Mouse (Mus musculus): ENCODE results near the gene Akip1. TPM values are rescaled to one million over a fixed set of nuclear protein-coding genes. Genes with fewer than 3 reads are reported as not detected.

Gene Akip1
- 26.8 and 27.5 TPM in 2 replicates for polyA plus RNA-seq (2016; fragmentation: Nextera tagmentation; extraction: Ambion mirVana)

GRCm38 (mm10) chr7:109703190-109704015 is at the start of gene Akip1, which contains the start of gene St5:
TSS of gene Akip1 (plus strand) at chr7:109703690.
TSS of gene St5 (minus strand) at chr7:109703605.
- WGBS, result under 1% methylated on average over 61 of the region's 61 CpGs
- Histone ChIP-seq H3K9me3 (replicated peaks) (no peaks in the 10 kb centered on the region), H3K27me3 (ENCODE audit: low read depth, poor library complexity, severe bottlenecking) (0 out of 2 replicates have a peak, but pooled peaks cover 6% of the 10 kb centered on the region), H3K36me3 (peaks cover 11% of the 10 kb centered on the region), H3K4me3 (peak within 1 kb of the TSS; percentile 76), H3K4me1 (peaks cover 14% of the 10 kb centered on the region; the same call in 1 of the 2 replicates), H3K27ac (peak within 1 kb of the TSS; percentile 93)
- DNase-seq (ENCODE audit: low spot score), result peak; percentile 99

- no peaks in the 10 kb centered on the region for H3K9me3 ChIP-seq (replicated peaks)
- no peak for DNase-seq (ENCODE audit: low spot score)
- no peak overlapping the region for H3K4me3 ChIP-seq
- 87% methylated on average over 5 of the region's 5 CpGs for WGBS
- H3K4me1 ChIP-seq, result peaks cover 8% of the 10 kb centered on the region
- H3K36me3 ChIP-seq, result peaks cover 7% of the 10 kb centered on the region
- no peaks in the 10 kb centered on the region for H3K27me3 ChIP-seq (ENCODE audit: low read depth, poor library complexity, severe bottlenecking)
- no peak overlapping the region for H3K27ac ChIP-seq
Observed at GRCm38 (mm10) chr7:109654871-109655270, 48.6 kb upstream of the Akip1 start.

- Histone ChIP-seq H3K36me3 (peaks cover 7% of the 10 kb centered on the region), H3K27me3 (ENCODE audit: low read depth, poor library complexity, severe bottlenecking) (no peaks in the 10 kb centered on the region)
- 67% methylated on average over 6 of the region's 6 CpGs for WGBS
Observed at GRCm38 (mm10) chr7:109657884-109658283, 45.6 kb upstream of the Akip1 start.

GRCm38 (mm10) chr7:109659278-109659677 is 44.2 kb upstream of the Akip1 start:
- Histone ChIP-seq H3K27me3 (ENCODE audit: low read depth, poor library complexity, severe bottlenecking) (no peaks in the 10 kb centered on the region), H3K4me1 (peaks cover 8% of the 10 kb centered on the region), H3K4me3 (no peak overlapping the region), H3K9me3 (replicated peaks) (no peaks in the 10 kb centered on the region), H3K27ac (no peak overlapping the region), H3K36me3 (peaks cover 7% of the 10 kb centered on the region)
- 93% methylated on average over 2 of the region's 2 CpGs for WGBS
- DNase-seq (ENCODE audit: low spot score), result no peak

More at GRCm38 (mm10) chr7:109657884-109658283, 45.6 kb upstream of the Akip1 start:
- Histone ChIP-seq H3K9me3 (replicated peaks) (no peaks in the 10 kb centered on the region), H3K27ac (no peak overlapping the region), H3K4me1 (peaks cover 8% of the 10 kb centered on the region), H3K4me3 (no peak overlapping the region)
- no peak for DNase-seq (ENCODE audit: low spot score)

GRCm38 (mm10) chr7:109662626-109663025 is 40.9 kb upstream of the Akip1 start:
- H3K9me3 ChIP-seq (replicated peaks), result no peaks in the 10 kb centered on the region
- H3K27me3 ChIP-seq (ENCODE audit: low read depth, poor library complexity, severe bottlenecking), result no peaks in the 10 kb centered on the region
- no peak overlapping the region for H3K27ac ChIP-seq
- 93% methylated on average over 4 of the region's 4 CpGs for WGBS
- DNase-seq (ENCODE audit: low spot score), result no peak
- H3K4me3 ChIP-seq, result no peak overlapping the region
- no peaks in the 10 kb centered on the region for H3K36me3 ChIP-seq
- peaks cover 8% of the 10 kb centered on the region for H3K4me1 ChIP-seq

- Histone ChIP-seq H3K9me3 (replicated peaks) (no peaks in the 10 kb centered on the region), H3K27ac (no peak overlapping the region), H3K27me3 (ENCODE audit: low read depth, poor library complexity, severe bottlenecking) (no peaks in the 10 kb centered on the region), H3K36me3 (peaks cover 4% of the 10 kb centered on the region; the same call in 1 of the 2 replicates), H3K4me3 (no peak overlapping the region), H3K4me1 (peaks cover 25% of the 10 kb centered on the region)
- 90% methylated on average over 5 of the region's 5 CpGs for WGBS
- DNase-seq (ENCODE audit: low spot score), result no peak
Observed at GRCm38 (mm10) chr7:109666664-109667063, 36.8 kb upstream of the Akip1 start.

GRCm38 (mm10) chr7:109669426-109670170 is 33.9 kb upstream of the Akip1 start:
- Histone ChIP-seq H3K4me1 (peaks cover 40% of the 10 kb centered on the region), H3K4me3 (peak overlapping the region; percentile 73), H3K27me3 (ENCODE audit: low read depth, poor library complexity, severe bottlenecking) (no peaks in the 10 kb centered on the region), H3K36me3 (peaks cover 4% of the 10 kb centered on the region; the same call in 1 of the 2 replicates), H3K9me3 (replicated peaks) (no peaks in the 10 kb centered on the region), H3K27ac (no peak overlapping the region; the same call in 1 of the 2 replicates)
- whole genome bisulfite sequencing, result 85% methylated on average over 5 of the region's 5 CpGs
- no peak for DNase-seq (ENCODE audit: low spot score)

- WGBS, result under 1% methylated on average over 44 of the region's 44 CpGs
- Histone ChIP-seq H3K9me3 (replicated peaks) (no peaks in the 10 kb centered on the region), H3K27me3 (ENCODE audit: low read depth, poor library complexity, severe bottlenecking) (no peaks in the 10 kb centered on the region), H3K4me1 (peaks cover 40% of the 10 kb centered on the region), H3K4me3 (peak overlapping the region; percentile 73), H3K27ac (peak overlapping the region; percentile 97), H3K36me3 (peaks cover 4% of the 10 kb centered on the region; the same call in 1 of the 2 replicates)
- DNase-seq (ENCODE audit: low spot score), result peak; percentile 88
Observed at GRCm38 (mm10) chr7:109671581-109672471, 31.7 kb upstream of the Akip1 start.

GRCm38 (mm10) chr7:109674944-109675628 is 28.4 kb upstream of the Akip1 start:
- DNase-seq (ENCODE audit: low spot score), result no peak

GRCm38 (mm10) chr7:109680284-109680683 is 23.2 kb upstream of the Akip1 start:
- WGBS, result 91% methylated on average over 2 of the region's 2 CpGs
- DNase-seq (ENCODE audit: low spot score), result no peak
- Histone ChIP-seq H3K27ac (no peak overlapping the region), H3K27me3 (ENCODE audit: low read depth, poor library complexity, severe bottlenecking) (no peaks in the 10 kb centered on the region), H3K9me3 (replicated peaks) (no peaks in the 10 kb centered on the region), H3K4me3 (no peak overlapping the region), H3K4me1 (no peaks in the 10 kb centered on the region), H3K36me3 (no peaks in the 10 kb centered on the region)

More at GRCm38 (mm10) chr7:109674944-109675628, 28.4 kb upstream of the Akip1 start:
- no peaks in the 10 kb centered on the region for H3K36me3 ChIP-seq
- no peaks in the 10 kb centered on the region for H3K9me3 ChIP-seq (replicated peaks)
- H3K4me1 ChIP-seq, result peaks cover 27% of the 10 kb centered on the region
- H3K27ac ChIP-seq, result no peak overlapping the region
- H3K27me3 ChIP-seq (ENCODE audit: low read depth, poor library complexity, severe bottlenecking), result no peaks in the 10 kb centered on the region
- no peak overlapping the region for H3K4me3 ChIP-seq
- WGBS, result 73% methylated on average over 4 of the region's 4 CpGs

- Histone ChIP-seq H3K27me3 (ENCODE audit: low read depth, poor library complexity, severe bottlenecking) (no peaks in the 10 kb centered on the region), H3K36me3 (no peaks in the 10 kb centered on the region), H3K9me3 (replicated peaks) (no peaks in the 10 kb centered on the region), H3K4me1 (peaks cover under 1% of the 10 kb centered on the region; the same call in 1 of the 2 replicates), H3K4me3 (no peak overlapping the region), H3K27ac (no peak overlapping the region)
- WGBS, result 98% methylated on average over 1 of the region's 1 CpGs
- no peak for DNase-seq (ENCODE audit: low spot score)
Observed at GRCm38 (mm10) chr7:109680879-109681278, 22.6 kb upstream of the Akip1 start.

Data from limb, embryonic 10.5 days (tissue).